Mouse (Mus musculus) R1 (cell line): ENCODE measurements around the gene Pclaf.

Experiments used
- DNase-seq: peaks from one replicate; pipeline ENCODE4 v3.0.0-alpha.2; 2018; ENCODE audit warnings: low read depth, low spot score

Gene Pclaf

DNA sequence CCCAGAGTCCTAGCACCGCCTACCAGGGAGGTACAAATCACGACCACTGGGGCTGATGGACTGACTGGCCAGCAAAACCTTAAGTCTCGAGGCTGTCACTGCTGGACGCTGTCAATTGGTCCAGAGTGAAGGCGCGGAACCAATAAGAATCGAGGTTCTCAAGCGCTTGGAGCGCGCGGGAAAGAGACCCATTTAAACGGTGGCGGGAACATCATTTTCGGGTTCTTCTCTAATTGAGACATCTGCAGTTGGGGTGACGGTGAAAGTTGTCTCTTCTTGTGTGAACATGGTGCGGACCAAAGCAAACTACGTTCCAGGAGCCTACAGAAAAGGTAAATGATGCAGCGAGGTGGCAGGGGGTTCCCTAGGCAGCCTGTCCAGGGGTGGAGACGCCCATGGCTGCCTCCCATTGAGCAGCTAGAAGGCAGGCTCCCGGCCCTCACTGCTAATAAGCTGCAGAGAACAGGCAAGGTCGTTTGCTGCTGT, at the start of gene Pclaf:
Gene Pclaf, plus strand, starts transcription at position 95 of the 486 bp plus-strand sequence.
- DNase-seq = peak; percentile 81

- DNase-seq = no peak
Observed at GRCm38 (mm10) chr9:65844421-65845165, 45.4 kb upstream of the Pclaf start.

- DNase-seq = peak; percentile 51
Observed at GRCm38 (mm10) chr9:65848154-65848553, 41.9 kb upstream of the Pclaf start.

DNA sequence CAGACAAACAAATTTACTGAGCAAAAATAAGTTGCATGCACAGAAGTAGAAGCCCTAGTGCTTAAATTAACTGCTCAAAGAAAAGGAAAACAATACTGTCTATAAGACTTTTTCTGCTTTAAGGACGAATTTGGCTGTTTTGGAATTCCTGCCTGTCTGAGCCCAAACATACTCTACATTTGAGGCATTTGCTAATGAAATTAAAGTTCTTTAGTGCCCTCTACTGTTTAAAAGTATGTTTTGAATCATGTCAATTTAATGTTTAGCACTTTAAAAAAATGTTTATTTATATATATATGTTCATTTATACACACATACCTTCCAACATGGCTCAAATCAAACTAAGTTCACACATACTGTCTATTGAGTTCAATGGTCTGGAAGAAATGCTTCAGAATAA, 39.8 kb upstream of the Pclaf start:
- DNase-seq = no peak

- no peak for DNase-seq
Observed at GRCm38 (mm10) chr9:65859656-65860055, 30.4 kb upstream of the Pclaf start.

DNA sequence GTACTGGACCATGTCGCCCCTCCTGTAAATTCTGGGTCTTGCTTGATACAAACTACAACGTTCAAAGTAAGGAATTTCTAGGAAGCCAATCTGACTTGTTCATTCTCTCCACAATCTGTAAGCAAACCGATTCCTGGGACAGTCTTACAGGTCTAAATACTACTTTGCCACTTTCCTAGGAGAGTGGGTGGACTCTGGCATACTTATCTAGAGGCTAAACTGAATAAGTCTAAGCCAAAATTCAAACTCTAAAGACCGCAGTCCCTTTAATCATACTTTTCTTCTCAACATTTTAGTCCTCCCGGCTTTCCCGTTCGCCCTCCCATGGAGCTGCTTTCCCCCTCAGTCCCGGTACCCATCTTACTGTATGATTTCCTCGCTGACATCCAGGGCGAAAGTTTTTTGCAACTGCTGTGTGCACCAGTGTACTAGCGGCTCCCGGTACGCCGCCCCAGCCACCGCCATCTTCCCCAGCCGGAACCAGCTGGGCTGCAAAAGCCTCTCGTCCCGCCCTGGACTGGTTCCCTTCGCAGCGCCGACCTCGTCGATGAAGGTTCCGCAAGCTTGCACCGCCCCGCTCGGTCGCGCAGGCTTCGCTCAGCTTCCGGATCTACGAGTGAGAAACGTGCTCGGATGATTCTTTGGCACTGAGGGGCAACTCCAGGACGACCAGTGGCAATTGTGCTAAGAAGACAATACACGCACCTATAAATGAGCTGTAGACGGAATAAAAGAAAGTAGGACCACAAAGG, 5.3 kb upstream of the Pclaf start:
- peak; percentile 92 for DNase-seq

GRCm38 (mm10) chr9:65891126-65891525, 1.1 kb downstream of the Pclaf start:
- no peak for DNase-seq

- DNase-seq = no peak
Observed at GRCm38 (mm10) chr9:65896977-65897376, 6.9 kb downstream of the Pclaf start.

DNA sequence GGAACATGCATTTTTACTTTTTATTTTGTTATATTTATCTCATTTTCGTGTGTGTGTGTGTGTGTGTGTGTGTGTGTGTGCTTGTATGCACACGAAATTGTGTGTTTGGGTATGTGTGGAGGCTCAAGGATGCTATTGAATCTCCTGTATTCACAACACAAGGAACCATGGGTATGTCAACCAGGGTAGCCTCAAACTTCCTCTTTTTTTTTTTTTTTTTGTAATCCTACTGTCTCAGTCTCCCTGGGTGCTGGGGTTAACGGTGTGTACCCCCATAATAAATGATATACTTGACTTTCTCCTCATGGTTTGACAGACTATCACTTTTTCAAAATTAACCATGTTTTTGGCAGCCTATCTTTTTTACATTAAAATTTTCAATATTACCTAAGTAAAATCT, 12.8 kb downstream of the Pclaf start:
- no peak for DNase-seq

- DNase-seq = peak; percentile 55
Observed at GRCm38 (mm10) chr9:65903419-65903818, 13.4 kb downstream of the Pclaf start.

- DNase-seq = peak; percentile 99
Observed at GRCm38 (mm10) chr9:65908394-65909300, 18.6 kb downstream of the Pclaf start, which contains the start of the genes Trip4 and Csnk1g1. TSS of gene Trip4 (minus strand) at chr9:65908794. TSS of gene Csnk1g1 (plus strand) at chr9:65908924.

DNA sequence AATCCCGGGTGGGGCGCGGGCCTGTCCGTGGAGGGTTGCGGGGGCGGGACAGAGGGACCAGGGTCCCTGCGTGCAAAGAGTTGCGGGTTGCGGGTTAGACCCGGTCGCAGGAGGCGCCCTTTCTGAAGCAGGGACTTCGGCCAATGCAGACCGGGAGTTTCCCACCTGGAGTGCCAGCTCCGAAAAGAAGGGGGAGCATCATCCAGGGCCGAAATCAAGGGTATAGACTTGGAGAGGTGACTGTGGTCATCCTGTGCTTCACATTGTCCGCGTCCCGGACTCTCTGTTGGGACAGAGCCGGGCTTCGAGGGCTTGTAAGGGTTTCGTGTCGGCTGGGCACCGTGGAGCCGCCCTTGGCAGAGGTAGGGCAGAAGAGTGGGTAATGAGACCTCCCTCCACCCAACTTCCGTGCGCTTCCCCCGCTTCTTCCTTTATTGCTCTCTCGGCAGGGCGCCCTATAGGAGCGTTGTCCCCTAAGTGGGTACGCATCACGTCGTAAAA, 19.3 kb downstream of the Pclaf start:
- DNase-seq = peak; percentile 63

DNA sequence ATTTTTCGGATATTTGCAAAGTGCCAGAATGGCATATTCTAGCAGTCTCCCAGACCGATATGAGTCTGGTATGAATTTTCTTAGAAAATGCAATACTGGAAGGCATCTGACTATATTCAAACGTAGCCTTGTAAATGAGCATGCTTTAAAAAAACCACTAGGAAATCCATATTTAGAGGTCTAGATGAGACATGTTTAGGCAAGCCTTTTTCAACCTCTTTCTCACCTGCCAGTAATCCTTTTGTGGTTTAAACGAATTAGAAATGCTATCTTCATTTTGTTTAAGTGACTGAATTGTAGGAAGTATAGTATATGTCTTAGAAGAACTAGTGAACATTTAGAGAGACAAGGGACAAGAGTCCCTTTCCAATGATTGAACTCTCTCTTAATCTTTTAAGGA, 19.8 kb downstream of the Pclaf start:
- DNase-seq = no peak

DNA sequence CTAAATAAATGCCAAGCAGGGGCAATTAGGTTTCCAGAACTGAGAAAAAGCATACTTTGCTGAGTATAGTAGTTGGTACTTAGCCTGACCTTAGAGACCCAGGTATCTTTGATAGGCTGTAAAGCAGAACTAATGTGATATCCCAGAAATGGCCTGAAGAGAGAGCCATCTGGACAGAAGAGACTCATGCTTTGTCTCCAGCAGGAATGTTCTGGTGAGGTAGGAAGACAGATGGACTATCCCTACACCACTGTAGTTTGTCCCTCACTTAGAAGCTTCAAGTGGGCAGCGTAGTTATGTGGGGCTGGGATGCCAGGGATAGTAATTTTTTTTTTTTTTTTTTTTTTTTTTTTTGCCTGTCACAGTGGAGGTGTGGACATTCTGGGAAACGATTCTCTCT, 23.9 kb downstream of the Pclaf start:
- DNase-seq = no peak

GRCm38 (mm10) chr9:65917015-65917414, 27.0 kb downstream of the Pclaf start:
- no peak for DNase-seq

- DNase-seq = no peak
Observed at GRCm38 (mm10) chr9:65928456-65928855, 38.4 kb downstream of the Pclaf start.

GRCm38 (mm10) chr9:65929826-65930225, 39.8 kb downstream of the Pclaf start:
- no peak for DNase-seq

GRCm38 (mm10) chr9:65937566-65937965, 47.5 kb downstream of the Pclaf start:
- no peak for DNase-seq

GRCm38 (mm10) chr9:65951082-65951587, 61.1 kb downstream of the Pclaf start:
- no peak for DNase-seq
